Mouse (Mus musculus): ENCODE data around the gene Usp3. TPM values are rescaled to one million over a fixed set of nuclear protein-coding genes. Genes with fewer than 3 reads are reported as not detected.

Gene Usp3
- polyA plus RNA-seq, 1 experiment from 2014 or later, result 97.7 TPM

GRCm38 (mm10) chr9:66510351-66510841 lies 82.5 kb downstream of the Usp3 start:
- peak overlapping the region; percentile 73; the same call in 1 of the 2 replicates for H3K4me3 ChIP-seq
- H3K4me1 ChIP-seq (replicated peaks), result peaks cover 62% of the 10 kb centered on the region
- WGBS, result 71% methylated on average over 7 of the region's 7 CpGs
- peaks cover 71% of the 10 kb centered on the region for H3K36me3 ChIP-seq
- H3K9me3 ChIP-seq, result no peaks in the 10 kb centered on the region
- peak overlapping the region; percentile 95 for H3K27ac ChIP-seq
- no peaks in the 10 kb centered on the region for H3K27me3 ChIP-seq (ENCODE audit: insufficient read depth, poor library complexity, severe bottlenecking)
- no peak for DNase-seq (ENCODE audit: low spot score)

GRCm38 (mm10) chr9:66508890-66509399 lies 84.0 kb downstream of the Usp3 start:
- Histone ChIP-seq H3K36me3 (peaks cover 71% of the 10 kb centered on the region), H3K27me3 (ENCODE audit: insufficient read depth, poor library complexity, severe bottlenecking) (no peaks in the 10 kb centered on the region), H3K4me1 (replicated peaks) (peaks cover 76% of the 10 kb centered on the region), H3K9me3 (no peaks in the 10 kb centered on the region), H3K4me3 (no peak overlapping the region), H3K27ac (no peak overlapping the region)
- WGBS, result 82% methylated on average over 4 of the region's 4 CpGs
- DNase-seq (ENCODE audit: low spot score), result no peak

- Histone ChIP-seq H3K36me3 (peaks cover 72% of the 10 kb centered on the region), H3K4me1 (replicated peaks) (peaks cover 71% of the 10 kb centered on the region)
- 83% methylated on average over 3 of the region's 3 CpGs for WGBS
These were observed 85.3 kb downstream of the Usp3 start for GRCm38 (mm10) chr9:66507684-66508083.

GRCm38 (mm10) chr9:66506424-66506823 lies 86.5 kb downstream of the Usp3 start:
- Histone ChIP-seq H3K9me3 (no peaks in the 10 kb centered on the region), H3K36me3 (peaks cover 84% of the 10 kb centered on the region), H3K4me3 (no peak overlapping the region), H3K27ac (peak overlapping the region; percentile 84), H3K4me1 (replicated peaks) (peaks cover 58% of the 10 kb centered on the region), H3K27me3 (ENCODE audit: insufficient read depth, poor library complexity, severe bottlenecking) (no peaks in the 10 kb centered on the region)
- no peak for DNase-seq (ENCODE audit: low spot score)

More at GRCm38 (mm10) chr9:66507684-66508083, 85.3 kb downstream of the Usp3 start:
- H3K4me3 ChIP-seq, result no peak overlapping the region
- peak overlapping the region; percentile 6 for H3K27ac ChIP-seq
- no peaks in the 10 kb centered on the region for H3K9me3 ChIP-seq
- H3K27me3 ChIP-seq (ENCODE audit: insufficient read depth, poor library complexity, severe bottlenecking), result no peaks in the 10 kb centered on the region
- DNase-seq (ENCODE audit: low spot score), result no peak

GRCm38 (mm10) chr9:66506011-66506410 lies 86.9 kb downstream of the Usp3 start:
- DNase-seq (ENCODE audit: low spot score), result peak; percentile 60
- H3K4me3 ChIP-seq, result no peak overlapping the region
- H3K27me3 ChIP-seq (ENCODE audit: insufficient read depth, poor library complexity, severe bottlenecking), result no peaks in the 10 kb centered on the region
- 32% methylated on average over 4 of the region's 4 CpGs for WGBS
- H3K27ac ChIP-seq, result peak overlapping the region; percentile 84
- no peaks in the 10 kb centered on the region for H3K9me3 ChIP-seq
- H3K4me1 ChIP-seq (replicated peaks), result peaks cover 55% of the 10 kb centered on the region
- H3K36me3 ChIP-seq, result peaks cover 88% of the 10 kb centered on the region

- 75% methylated on average over 9 of the region's 9 CpGs for WGBS
- DNase-seq (ENCODE audit: low spot score), result no peak
- Histone ChIP-seq H3K9me3 (no peaks in the 10 kb centered on the region), H3K27ac (peak overlapping the region; percentile 84), H3K36me3 (peaks cover 92% of the 10 kb centered on the region), H3K4me3 (0 out of 2 replicates have a peak overlapping the region, but pooled peaks have one; percentile 2), H3K4me1 (replicated peaks) (peaks cover 48% of the 10 kb centered on the region), H3K27me3 (ENCODE audit: insufficient read depth, poor library complexity, severe bottlenecking) (no peaks in the 10 kb centered on the region)
These were observed 87.6 kb downstream of the Usp3 start for GRCm38 (mm10) chr9:66505141-66505917.

GRCm38 (mm10) chr9:66504518-66504917 lies 88.4 kb downstream of the Usp3 start:
- 92% methylated on average over 13 of the region's 13 CpGs for WGBS
- H3K36me3 ChIP-seq, result peaks cover 91% of the 10 kb centered on the region
- DNase-seq (ENCODE audit: low spot score), result no peak
- no peaks in the 10 kb centered on the region for H3K27me3 ChIP-seq (ENCODE audit: insufficient read depth, poor library complexity, severe bottlenecking)
- no peaks in the 10 kb centered on the region for H3K9me3 ChIP-seq
- peak overlapping the region; percentile 84; the same call in 1 of the 2 replicates for H3K27ac ChIP-seq
- peaks cover 45% of the 10 kb centered on the region for H3K4me1 ChIP-seq (replicated peaks)
- no peak overlapping the region for H3K4me3 ChIP-seq

- no peak for DNase-seq (ENCODE audit: low spot score)
- peaks cover 91% of the 10 kb centered on the region for H3K36me3 ChIP-seq
These were observed 89.0 kb downstream of the Usp3 start for GRCm38 (mm10) chr9:66503879-66504411.

GRCm38 (mm10) chr9:66501248-66501647 lies 91.7 kb downstream of the Usp3 start:
- no peaks in the 10 kb centered on the region for H3K9me3 ChIP-seq
- peaks cover 27% of the 10 kb centered on the region for H3K4me1 ChIP-seq (replicated peaks)
- no peak for DNase-seq (ENCODE audit: low spot score)
- H3K4me3 ChIP-seq, result no peak overlapping the region
- no peaks in the 10 kb centered on the region for H3K27me3 ChIP-seq (ENCODE audit: insufficient read depth, poor library complexity, severe bottlenecking)
- H3K36me3 ChIP-seq, result peaks cover 93% of the 10 kb centered on the region
- 86% methylated on average over 2 of the region's 2 CpGs for WGBS
- H3K27ac ChIP-seq, result no peak overlapping the region

More at GRCm38 (mm10) chr9:66503879-66504411, 89.0 kb downstream of the Usp3 start:
- H3K4me1 ChIP-seq (replicated peaks), result peaks cover 45% of the 10 kb centered on the region
- WGBS, result 87% methylated on average over 4 of the region's 4 CpGs
- no peaks in the 10 kb centered on the region for H3K27me3 ChIP-seq (ENCODE audit: insufficient read depth, poor library complexity, severe bottlenecking)
- no peak overlapping the region for H3K4me3 ChIP-seq
- peak overlapping the region; percentile 84 for H3K27ac ChIP-seq
- H3K9me3 ChIP-seq, result no peaks in the 10 kb centered on the region

GRCm38 (mm10) chr9:66493992-66494391 lies 99.0 kb downstream of the Usp3 start:
- DNase-seq (ENCODE audit: low spot score), result no peak
- H3K4me1 ChIP-seq (replicated peaks), result no peaks in the 10 kb centered on the region
- no peak overlapping the region for H3K27ac ChIP-seq
- no peak overlapping the region for H3K4me3 ChIP-seq
- H3K27me3 ChIP-seq (ENCODE audit: insufficient read depth, poor library complexity, severe bottlenecking), result no peaks in the 10 kb centered on the region
- H3K36me3 ChIP-seq, result peaks cover 99% of the 10 kb centered on the region
- no peaks in the 10 kb centered on the region for H3K9me3 ChIP-seq

GRCm38 (mm10) chr9:66492361-66492760 lies 100.6 kb downstream of the Usp3 start:
- WGBS, result 80% methylated on average over 1 of the region's 1 CpGs
- Histone ChIP-seq H3K27me3 (ENCODE audit: insufficient read depth, poor library complexity, severe bottlenecking) (no peaks in the 10 kb centered on the region), H3K9me3 (no peaks in the 10 kb centered on the region), H3K4me3 (no peak overlapping the region), H3K27ac (no peak overlapping the region), H3K4me1 (replicated peaks) (no peaks in the 10 kb centered on the region), H3K36me3 (peaks cover 99% of the 10 kb centered on the region)
- no peak for DNase-seq (ENCODE audit: low spot score)

- H3K9me3 ChIP-seq, result no peaks in the 10 kb centered on the region
- no peak overlapping the region for H3K27ac ChIP-seq
- no peak overlapping the region for H3K4me3 ChIP-seq
- DNase-seq (ENCODE audit: low spot score), result no peak
- peaks cover 99% of the 10 kb centered on the region for H3K36me3 ChIP-seq
- H3K4me1 ChIP-seq (replicated peaks), result no peaks in the 10 kb centered on the region
- H3K27me3 ChIP-seq (ENCODE audit: insufficient read depth, poor library complexity, severe bottlenecking), result no peaks in the 10 kb centered on the region
These were observed 104.2 kb downstream of the Usp3 start for GRCm38 (mm10) chr9:66488786-66489185.

- WGBS, result 94% methylated on average over 3 of the region's 3 CpGs
- H3K4me3 ChIP-seq, result no peak overlapping the region
- H3K27me3 ChIP-seq (ENCODE audit: insufficient read depth, poor library complexity, severe bottlenecking), result no peaks in the 10 kb centered on the region
- no peaks in the 10 kb centered on the region for H3K4me1 ChIP-seq (replicated peaks)
- H3K9me3 ChIP-seq, result no peaks in the 10 kb centered on the region
- no peak overlapping the region for H3K27ac ChIP-seq
- DNase-seq (ENCODE audit: low spot score), result no peak
- H3K36me3 ChIP-seq, result peaks cover 91% of the 10 kb centered on the region
These were observed 109.5 kb downstream of the Usp3 start for GRCm38 (mm10) chr9:66483429-66483828.
